Mouse (Mus musculus) ovary, postnatal 36 days (tissue): ENCODE measurements around the gene Tbc1d8.

Experiments used
- DNase-seq: peaks from one replicate; pipeline ENCODE4 v3.0.0; 2022; ENCODE audit warnings: low spot score, mixed read lengths

Tbc1d8 gene

GRCm38 (mm10) chr1:39361754-39362514 lies 116.6 kb downstream of the Tbc1d8 start:
- no peak for DNase-seq

GRCm38 (mm10) chr1:39349427-39349826 lies 129.1 kb downstream of the Tbc1d8 start:
- DNase-seq, result no peak

GRCm38 (mm10) chr1:39349001-39349400 lies 129.6 kb downstream of the Tbc1d8 start:
- DNase-seq, result peak; percentile 51

- no peak for DNase-seq
Observed at GRCm38 (mm10) chr1:39344981-39345600, 133.5 kb downstream of the Tbc1d8 start.

GRCm38 (mm10) chr1:39343242-39343641 lies 135.3 kb downstream of the Tbc1d8 start:
- no peak for DNase-seq

- DNase-seq, result no peak
Observed at GRCm38 (mm10) chr1:39341807-39342206, 136.7 kb downstream of the Tbc1d8 start.

GRCm38 (mm10) chr1:39340647-39341046 lies 137.9 kb downstream of the Tbc1d8 start:
- no peak for DNase-seq

- no peak for DNase-seq
Observed at GRCm38 (mm10) chr1:39340156-39340555, 138.4 kb downstream of the Tbc1d8 start.

GRCm38 (mm10) chr1:39339455-39339854 lies 139.1 kb downstream of the Tbc1d8 start:
- no peak for DNase-seq

- no peak for DNase-seq
Observed at GRCm38 (mm10) chr1:39338831-39339230, 139.7 kb downstream of the Tbc1d8 start.

- no peak for DNase-seq
Observed at GRCm38 (mm10) chr1:39336788-39337187, 141.8 kb downstream of the Tbc1d8 start.

GRCm38 (mm10) chr1:39335561-39336196 lies 142.9 kb downstream of the Tbc1d8 start:
- DNase-seq, result no peak

GRCm38 (mm10) chr1:39332456-39332855 lies 146.1 kb downstream of the Tbc1d8 start:
- no peak for DNase-seq

GRCm38 (mm10) chr1:39330857-39331594 lies 147.5 kb downstream of the Tbc1d8 start:
- no peak for DNase-seq

GRCm38 (mm10) chr1:39327546-39327945 lies 151.0 kb downstream of the Tbc1d8 start:
- no peak for DNase-seq

GRCm38 (mm10) chr1:39325228-39325627 lies 153.3 kb downstream of the Tbc1d8 start:
- DNase-seq, result no peak

- no peak for DNase-seq
Observed at GRCm38 (mm10) chr1:39321954-39322353, 156.6 kb downstream of the Tbc1d8 start.
